Mouse (Mus musculus) spleen, adult 10 weeks (tissue): ENCODE measurements around the gene Taf6. TPM values are rescaled to one million over a fixed set of nuclear protein-coding genes. Genes with fewer than 3 reads are reported as not detected.

Experiments
- polyA plus RNA-seq: library from polyadenylated mRNA; stranded (reverse); fragments of 350-450 nt; fragmentation: Illumina TruSeq; extraction: RNeasy Lipid Tissue Mini Kit (QIAGEN cat#74804); gene quantifications from one replicate; pipeline ENCODE4 v1.2.3, GENCODE M21; 2015; ENCODE audit warnings: low replicate concordance; ENCODE audit not compliant: insufficient read depth

The Taf6 gene
- polyA plus RNA-seq = 25.7 TPM

DNA sequence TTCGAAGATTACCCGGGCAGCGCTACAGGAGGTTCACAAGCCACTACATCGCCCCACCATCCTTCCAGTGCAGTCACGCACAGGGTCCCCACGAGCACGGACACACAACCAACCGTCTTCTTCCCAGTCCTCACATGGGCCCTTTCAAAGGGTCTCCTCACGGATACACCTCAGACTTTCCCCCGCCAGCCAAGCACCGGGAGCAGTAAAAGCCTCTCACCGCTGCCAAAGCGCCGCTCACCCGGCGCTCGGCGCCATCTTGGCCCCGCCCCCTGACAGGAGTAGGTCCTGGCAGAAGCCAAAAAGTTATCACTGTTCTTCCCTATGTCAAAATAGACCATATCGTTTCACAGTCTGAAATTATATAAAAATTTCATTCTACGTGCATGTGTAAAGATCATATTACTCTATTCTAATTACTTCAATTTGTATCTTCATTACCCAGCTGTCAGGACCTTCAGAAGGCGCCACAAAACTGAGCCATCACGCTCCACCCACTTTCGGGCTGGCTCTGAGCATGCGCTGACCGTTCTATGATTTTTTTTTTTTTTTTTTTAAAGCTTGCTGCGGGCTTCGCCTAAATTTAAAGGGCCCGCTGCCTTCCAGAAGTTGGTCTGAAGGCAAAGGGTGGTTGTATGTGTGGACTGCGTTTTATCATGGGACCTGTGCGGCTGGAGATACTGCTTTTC lies at the start of gene Taf6, which contains the start of gene Cnpy4:
TSS of gene Taf6 (minus strand) at position 502 of the 689 bp plus-strand sequence.
TSS of gene Cnpy4 (plus strand) at position 536 of the 689 bp plus-strand sequence.

GRCm38 (mm10) chr5:138225700-138226099 lies 38.4 kb upstream of the Taf6 start, which contains the start of gene Nxpe5:
TSS of gene Nxpe5 (plus strand) at chr5:138225898.

GRCm38 (mm10) chr5:138193771-138194727 lies 6.8 kb upstream of the Taf6 start, which contains the start of gene Mblac1:
TSS of gene Mblac1 (plus strand) at chr5:138194314.

DNA sequence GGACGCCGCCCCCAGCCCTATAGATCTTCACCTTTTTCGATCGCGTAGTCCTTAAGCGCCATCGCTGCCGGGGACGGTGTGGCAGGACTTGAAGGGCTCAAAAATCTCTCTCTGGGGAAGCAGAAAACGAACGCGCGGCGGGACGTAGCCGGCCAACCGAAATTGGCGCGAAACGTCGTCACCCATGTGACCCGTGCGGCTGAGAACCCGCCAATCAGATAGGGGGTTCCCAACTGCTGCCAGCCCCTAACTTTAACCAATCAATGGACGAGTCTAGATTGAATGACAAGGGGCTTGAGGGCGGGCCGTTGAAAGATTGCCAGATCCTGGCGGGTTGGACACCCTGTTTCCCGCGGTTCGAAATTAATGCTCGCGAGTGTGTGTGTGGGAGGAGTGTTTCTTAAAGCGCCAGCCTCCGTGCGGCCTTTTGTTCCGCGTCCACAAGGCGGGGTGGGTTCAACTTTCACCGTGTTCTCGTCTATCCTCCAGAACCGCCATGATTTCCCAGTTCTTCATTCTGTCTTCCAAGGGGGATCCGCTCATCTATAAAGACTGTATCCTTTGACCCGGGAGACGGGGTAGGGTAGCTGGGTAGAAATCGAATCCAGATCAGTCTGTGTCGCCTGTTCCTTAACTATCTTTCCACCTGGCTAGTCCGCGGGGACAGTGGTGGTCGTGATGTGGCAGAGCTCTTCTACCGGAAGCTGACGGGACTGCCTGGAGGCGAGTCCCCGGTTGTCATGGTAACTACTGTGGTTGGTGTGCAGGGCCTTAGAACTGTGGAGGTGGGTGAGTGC lies 15.4 kb downstream of the Taf6 start, which contains the start of the genes Ap4m1 and Mcm7:
TSS of gene Ap4m1 (plus strand) at position 308 of the 797 bp plus-strand sequence.
TSS of gene Mcm7 (minus strand) at position 728 of the 797 bp plus-strand sequence.

DNA sequence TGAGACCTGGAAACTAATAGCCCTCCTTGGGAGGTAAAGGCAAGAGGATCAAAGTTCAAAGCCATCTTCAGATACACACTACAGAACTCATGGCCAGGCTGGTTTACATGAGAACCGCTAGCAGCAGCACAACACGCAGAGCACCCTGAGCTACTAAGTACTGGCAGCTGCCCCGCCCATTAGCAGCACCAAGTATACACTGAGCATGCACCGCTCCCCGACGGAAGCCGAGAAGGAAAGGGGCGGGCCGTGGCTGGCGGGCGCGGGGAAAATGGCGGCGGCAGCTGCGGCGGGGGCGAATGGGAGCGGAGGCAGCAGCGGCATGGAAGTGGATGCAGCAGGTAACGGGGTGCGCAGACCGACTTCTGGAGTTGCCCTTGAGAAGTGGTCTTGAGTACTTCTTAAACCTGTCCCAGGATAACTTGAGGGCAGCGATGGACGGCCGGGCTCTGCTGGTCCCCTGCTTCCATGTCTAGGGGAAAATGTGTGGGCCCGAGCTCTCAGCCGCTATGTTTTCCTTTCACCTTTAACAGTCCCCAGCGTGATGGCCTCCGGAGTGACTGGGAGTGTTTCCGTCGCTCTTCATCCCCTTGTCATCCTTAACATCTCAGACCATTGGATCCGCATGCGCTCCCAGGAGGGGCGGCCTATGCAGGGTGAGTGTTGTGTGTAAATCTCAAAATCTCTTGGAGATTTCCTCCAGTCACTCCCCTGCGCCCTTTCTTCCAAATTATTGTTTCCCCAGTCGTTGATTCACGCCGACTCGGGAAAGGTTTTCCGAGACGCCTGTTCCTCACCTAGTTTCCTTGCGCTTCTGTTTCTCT lies 26.2 kb downstream of the Taf6 start, which contains the start of gene Cops6:
TSS of gene Cops6 (plus strand) at position 230 of the 824 bp plus-strand sequence.

GRCm38 (mm10) chr5:138155443-138155976 lies 31.7 kb downstream of the Taf6 start, which contains the start of gene Zfp113:
TSS of gene Zfp113 (minus strand) at chr5:138155744.

Other genes starting within 250 kb of the Taf6 start
- gene Gjc3, start 224.4 kb downstream of the Taf6 start, polyA plus RNA-seq = not detected
- not detected for gene Azgp1, start 205.9 kb downstream of the Taf6 start, polyA plus RNA-seq
- gene Smok3a, start 166.2 kb downstream of the Taf6 start, polyA plus RNA-seq = not detected
- gene Smok3b, start 166.0 kb downstream of the Taf6 start, polyA plus RNA-seq = not detected
- not detected for gene Smok3c, start 134.3 kb downstream of the Taf6 start, polyA plus RNA-seq
- 13.1 TPM for gene Zkscan1, start 102.4 kb downstream of the Taf6 start, polyA plus RNA-seq
- 19.8 TPM for gene Zscan21, start 70.5 kb downstream of the Taf6 start, polyA plus RNA-seq
- 13.6 TPM for gene Zfp113, start 31.7 kb downstream of the Taf6 start, polyA plus RNA-seq
- 87.2 TPM for gene Cops6, start 26.4 kb downstream of the Taf6 start, polyA plus RNA-seq
- gene Ap4m1, start 15.4 kb downstream of the Taf6 start, polyA plus RNA-seq = 27.2 TPM
- 78.9 TPM for gene Mcm7, start 15.0 kb downstream of the Taf6 start, polyA plus RNA-seq
- 29.8 TPM for gene Cnpy4, start within 50 bp of the Taf6 start, polyA plus RNA-seq
- 1.4 TPM for gene Mblac1, start 6.9 kb upstream of the Taf6 start, polyA plus RNA-seq
- gene Nxpe5, start 38.4 kb upstream of the Taf6 start, polyA plus RNA-seq = 2.1 TPM
- gene Lamtor4, start 68.0 kb upstream of the Taf6 start, polyA plus RNA-seq = 18.6 TPM
- 30.6 TPM for gene BC037034, start 76.6 kb upstream of the Taf6 start, polyA plus RNA-seq
- 0.12 TPM for gene Gal3st4, start 85.4 kb upstream of the Taf6 start, polyA plus RNA-seq
- not detected for gene Gm43720, start 92.5 kb upstream of the Taf6 start, polyA plus RNA-seq
- gene Gpc2, start 92.6 kb upstream of the Taf6 start, polyA plus RNA-seq = 3.7 TPM
- gene Stag3, start 92.8 kb upstream of the Taf6 start, polyA plus RNA-seq = 2.2 TPM
- 6.7 TPM for gene Pvrig, start 154.5 kb upstream of the Taf6 start, polyA plus RNA-seq